Mouse (Mus musculus) embryonic fibroblast, embryonic 13.5 days (primary cell): ENCODE measurements around the gene Tle4.

ENCODE experiments used
- CTCF ChIP-seq: IDR thresholded peaks from 2 replicates; pipeline ENCODE4 v1.5.1; 2011; ENCODE audit warnings: mild to moderate bottlenecking, control low read depth, low read length, moderate library complexity, borderline replicate concordance; ENCODE audit not compliant: insufficient read depth
- POLR2A ChIP-seq: IDR thresholded peaks from 2 replicates; pipeline ENCODE4 v1.6.1; 2011; ENCODE audit warnings: low read depth, mild to moderate bottlenecking, control low read depth, low read length, moderate library complexity

DNA sequence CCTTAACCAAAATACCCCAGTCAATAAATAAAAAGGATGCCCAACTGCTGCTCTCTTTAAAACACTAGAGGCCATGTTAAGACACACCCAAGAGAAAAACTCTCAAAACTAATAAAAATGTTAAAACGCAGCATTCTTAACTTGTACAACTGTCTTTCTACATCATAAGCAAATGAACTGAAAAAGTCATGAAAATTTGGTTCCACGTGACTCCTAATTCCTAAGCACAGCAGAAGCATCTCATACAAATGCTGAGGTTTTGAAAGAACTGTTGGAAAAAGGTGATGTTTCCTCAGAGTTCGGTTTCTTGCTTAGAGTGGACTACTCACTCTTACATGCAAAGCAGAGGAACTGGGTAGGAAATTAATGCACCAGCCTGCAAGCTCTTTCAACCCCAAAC lies 3.3 kb downstream of the Tle4 start:
- TF ChIP-seq CTCF, result no peak
- no peak for TF ChIP-seq POLR2A
